Mouse (Mus musculus) adrenal gland, adult 2 months (tissue): ENCODE results near the gene Itga7. TPM values are rescaled to one million over a fixed set of nuclear protein-coding genes. Genes with fewer than 3 reads are reported as not detected.
"Not testable (repeated sequence)": the region's sequence is repeated elsewhere in the genome, so short reads cannot be mapped to it uniquely, and the experiment has no call there.

Experiments
- DNase-seq: peaks from one replicate; pipeline ENCODE4 v3.0.0; 2021
- polyA plus RNA-seq: library from polyadenylated mRNA; depleted of rRNA; stranded (reverse); fragments of >200 nt; gene quantifications from 2 replicates; pipeline ENCODE4 v1.2.3, GENCODE M21; 2012; rRNA removed
- total RNA-seq, 2 experiments: library from RNA; stranded (reverse); gene quantifications; 2 replicates each; pipeline ENCODE4 v1.2.3; 2021

Itga7 gene
- total and polyA plus RNA-seq, 3 experiments: 8.4 to 25.6 (median 19.6) TPM

- DNase-seq: not testable (repeated sequence)
These were observed 55.5 kb downstream of the Itga7 start, which contains the start of gene Olfr9 for GRCm38 (mm10) chr10:128989131-128989530. Olfr9 (plus strand) TSS chr10:128989431.

- DNase-seq: not testable (repeated sequence)
These were observed 56.7 kb downstream of the Itga7 start for GRCm38 (mm10) chr10:128990129-128990850.

- DNase-seq: no peak
These were observed 57.4 kb downstream of the Itga7 start for GRCm38 (mm10) chr10:128990994-128991393.

GRCm38 (mm10) chr10:128995796-128996195 is 62.2 kb downstream of the Itga7 start:
- DNase-seq: no peak

GRCm38 (mm10) chr10:128996523-128997040 is 63.0 kb downstream of the Itga7 start:
- DNase-seq: no peak

- DNase-seq: no peak
These were observed 70.7 kb downstream of the Itga7 start for GRCm38 (mm10) chr10:129004032-129004920.

Other genes with a start within 250 kb of the Itga7 start
- 100 to 1,000 TPM; 112 to 127 TPM for gene Rab5b, start 237.6 kb upstream of the Itga7 start, total RNA-seq
- gene Rab5b, start 237.6 kb upstream of the Itga7 start, polyA plus RNA-seq: 46.5 and 69.5 TPM in 2 replicates
- gene Pmel, start 229.6 kb upstream of the Itga7 start, total RNA-seq: 1 to 10 TPM in 1 of 2 experiments, under 1 TPM in 1; 0.86 to 1.0 TPM
- 0.30 and 0.76 TPM in 2 replicates for gene Pmel, start 229.6 kb upstream of the Itga7 start, polyA plus RNA-seq
- gene Cdk2, start 228.8 kb upstream of the Itga7 start, total RNA-seq: 10 to 100 TPM; 12.6 to 16.2 TPM
- gene Cdk2, start 228.8 kb upstream of the Itga7 start, polyA plus RNA-seq: 10.5 and 10.7 TPM in 2 replicates
- gene Dgka, start 189.0 kb upstream of the Itga7 start, total RNA-seq: 10 to 100 TPM; 11.4 to 26.1 TPM
- 10.5 and 11.0 TPM in 2 replicates for gene Dgka, start 189.0 kb upstream of the Itga7 start, polyA plus RNA-seq
- gene Pym1, start 185.9 kb upstream of the Itga7 start, total RNA-seq: 10 to 100 TPM; 22.9 to 26.5 TPM
- gene Pym1, start 185.9 kb upstream of the Itga7 start, polyA plus RNA-seq: 11.5 and 15.5 TPM in 2 replicates
- gene Mmp19, start 142.9 kb upstream of the Itga7 start, total RNA-seq: 10 to 100 TPM; 35.8 to 64.4 TPM
- gene Mmp19, start 142.9 kb upstream of the Itga7 start, polyA plus RNA-seq: 16.0 and 16.8 TPM in 2 replicates
- 10 to 100 TPM; 61.8 to 77.2 TPM for gene Dnajc14, start 129.8 kb upstream of the Itga7 start, total RNA-seq
- 7.1 and 10.6 TPM in 2 replicates for gene Dnajc14, start 129.8 kb upstream of the Itga7 start, polyA plus RNA-seq
- gene Tmem198b, start 129.4 kb upstream of the Itga7 start, total RNA-seq: 1 to 10 TPM; 6.7 to 9.4 TPM
- gene Tmem198b, start 129.4 kb upstream of the Itga7 start, polyA plus RNA-seq: 15.6 and 18.0 TPM in 2 replicates
- 10 to 100 TPM; 52.7 to 55.8 TPM for gene Sarnp, start 116.5 kb upstream of the Itga7 start, total RNA-seq
- 1.3 and 1.5 TPM in 2 replicates for gene Sarnp, start 116.5 kb upstream of the Itga7 start, polyA plus RNA-seq
- 10 to 100 TPM; 52.3 to 64.8 TPM for gene Ormdl2, start 112.2 kb upstream of the Itga7 start, total RNA-seq
- gene Ormdl2, start 112.2 kb upstream of the Itga7 start, polyA plus RNA-seq: 29.4 and 36.8 TPM in 2 replicates
- 1 to 10 TPM; 1.8 to 2.3 TPM for gene Gdf11, start 42.1 kb upstream of the Itga7 start, total RNA-seq
- gene Gdf11, start 42.1 kb upstream of the Itga7 start, polyA plus RNA-seq: 0.55 and 0.99 TPM in 2 replicates
- gene Cd63, start 32.8 kb upstream of the Itga7 start, total RNA-seq: 100 to 1,000 TPM; 279 to 433 TPM
- 38.2 and 44.2 TPM in 2 replicates for gene Cd63, start 32.8 kb upstream of the Itga7 start, polyA plus RNA-seq
- 10 to 100 TPM; 11.2 to 15.9 TPM for gene Rdh5, start 10.9 kb upstream of the Itga7 start, total RNA-seq
- gene Rdh5, start 10.9 kb upstream of the Itga7 start, polyA plus RNA-seq: 24.3 and 29.3 TPM in 2 replicates
- gene Bloc1s1, start 9.8 kb upstream of the Itga7 start, total RNA-seq: 100 to 1,000 TPM; 174 to 223 TPM
- 99.2 and 115 TPM in 2 replicates for gene Bloc1s1, start 9.8 kb upstream of the Itga7 start, polyA plus RNA-seq
- 1 to 10 TPM in 1 of 2 experiments, under 1 TPM in 1; 0.79 to 3.5 TPM for gene Mettl7b, start 27.2 kb downstream of the Itga7 start, total RNA-seq
- 0.52 and 0.97 TPM in 2 replicates for gene Mettl7b, start 27.2 kb downstream of the Itga7 start, polyA plus RNA-seq
- not detected for gene Olfr9, start 55.6 kb downstream of the Itga7 start, total RNA-seq
- not detected in 2 replicates for gene Olfr9, start 55.6 kb downstream of the Itga7 start, polyA plus RNA-seq
- gene Olfr763, start 77.0 kb downstream of the Itga7 start, total RNA-seq: not detected
- gene Olfr763, start 77.0 kb downstream of the Itga7 start, polyA plus RNA-seq: not detected in 2 replicates
- gene Olfr764-ps1, start 106.1 kb downstream of the Itga7 start, total RNA-seq: not detected
- not detected in 2 replicates for gene Olfr764-ps1, start 106.1 kb downstream of the Itga7 start, polyA plus RNA-seq
- gene Olfr765, start 116.2 kb downstream of the Itga7 start, total RNA-seq: not detected
- gene Olfr765, start 116.2 kb downstream of the Itga7 start, polyA plus RNA-seq: not detected in 2 replicates
- gene Olfr766-ps1, start 135.2 kb downstream of the Itga7 start, total RNA-seq: not detected
- not detected in 2 replicates for gene Olfr766-ps1, start 135.2 kb downstream of the Itga7 start, polyA plus RNA-seq
- not detected for gene Olfr767, start 149.1 kb downstream of the Itga7 start, total RNA-seq
- not detected in 2 replicates for gene Olfr767, start 149.1 kb downstream of the Itga7 start, polyA plus RNA-seq
- gene Olfr768, start 165.6 kb downstream of the Itga7 start, total RNA-seq: not detected
- not detected in 2 replicates for gene Olfr768, start 165.6 kb downstream of the Itga7 start, polyA plus RNA-seq
- gene Olfr769, start 184.0 kb downstream of the Itga7 start, total RNA-seq: not detected
- not detected in 2 replicates for gene Olfr769, start 184.0 kb downstream of the Itga7 start, polyA plus RNA-seq
- not detected for gene Olfr770, start 205.2 kb downstream of the Itga7 start, total RNA-seq
- gene Olfr770, start 205.2 kb downstream of the Itga7 start, polyA plus RNA-seq: not detected in 2 replicates
- not detected for gene Olfr771, start 230.9 kb downstream of the Itga7 start, total RNA-seq
- not detected in 2 replicates for gene Olfr771, start 230.9 kb downstream of the Itga7 start, polyA plus RNA-seq
- not detected for gene Olfr772, start 244.1 kb downstream of the Itga7 start, total RNA-seq
- not detected in 2 replicates for gene Olfr772, start 244.1 kb downstream of the Itga7 start, polyA plus RNA-seq